Mouse (Mus musculus): Measurements from ENCODE around the gene Lats2. TPM values are rescaled to one million over a fixed set of nuclear protein-coding genes. Genes with fewer than 3 reads are reported as not detected.

Lats2 gene
- total RNA-seq, 1 experiment, result 9.1 TPM

- H3K27ac ChIP-seq (ENCODE audit: insufficient read depth, low read depth, low read length, poor library complexity, severe bottlenecking), result no peak overlapping the region
- TF ChIP-seq MAFK (IDR thresholded peaks at IDR 0.05; ENCODE audit: insufficient read depth, low read depth, low read length) (no peak), ZC3H11A (IDR thresholded peaks at IDR 0.05; ENCODE audit: borderline replicate concordance, low read depth, low read length) (no peak), CHD2 (IDR thresholded peaks at IDR 0.05; ENCODE audit: low read depth, low read length) (no peak), ZNF384 (IDR thresholded peaks at IDR 0.05; ENCODE audit: low read depth, low read length) (no peak), HCFC1 (IDR thresholded peaks at IDR 0.05; ENCODE audit: borderline replicate concordance, insufficient read depth, low read length) (no peak)
- in situ Hi-C loops (cut with MboI; ENCODE audit: low sequenced_read_pairs in 2 of 2, unreplicated experiment in 2 of 2), result no loop called here
- H3K9ac ChIP-seq (ENCODE audit: insufficient read depth, low read depth, low read length, poor library complexity, severe bottlenecking), result no peak overlapping the region
- DNase-seq (ENCODE audit: low read depth, low spot score), result no peak
- peaks cover 7 to 14% of the 10 kb centered on the region in 2 experiments for H3K4me1 ChIP-seq (ENCODE audit: control insufficient read depth in 2 of 2, insufficient read depth in 2 of 2, low read length in 2 of 2, poor library complexity in 1 of 2)
- no peak overlapping the region for H3K4me3 ChIP-seq (ENCODE audit: insufficient read depth in 1 of 2, low read depth in 1 of 2, low read length in 2 of 2, poor library complexity in 1 of 2, severe bottlenecking in 1 of 2)
- H3K36me3 ChIP-seq (ENCODE audit: control insufficient read depth, insufficient read depth, low read length, poor library complexity, severe bottlenecking), result no peaks in the 10 kb centered on the region
- H3K9me3 ChIP-seq (ENCODE audit: control insufficient read depth, insufficient read depth, low read depth, low read length), result no peaks in the 10 kb centered on the region
Observed at GRCm38 (mm10) chr14:57736141-57736540, 22.0 kb downstream of the Lats2 start.

- 0 out of 2 replicates have a peak overlapping the region, but pooled peaks have one; percentile 29 for H3K27ac ChIP-seq (ENCODE audit: insufficient read depth, low read depth, low read length, poor library complexity, severe bottlenecking)
- in situ Hi-C loops (cut with MboI; ENCODE audit: low sequenced_read_pairs in 2 of 2, unreplicated experiment in 2 of 2), result no loop called here
Observed at GRCm38 (mm10) chr14:57732668-57733293, 25.4 kb downstream of the Lats2 start.

GRCm38 (mm10) chr14:57730527-57730926, 27.7 kb downstream of the Lats2 start:
- no peak overlapping the region for H3K9ac ChIP-seq (ENCODE audit: insufficient read depth, low read depth, low read length, poor library complexity, severe bottlenecking)
- no peak overlapping the region for H3K4me3 ChIP-seq (ENCODE audit: insufficient read depth in 1 of 2, low read depth in 1 of 2, low read length in 2 of 2, poor library complexity in 1 of 2, severe bottlenecking in 1 of 2)
- no peak overlapping the region for H3K27ac ChIP-seq (ENCODE audit: insufficient read depth, low read depth, low read length, poor library complexity, severe bottlenecking)
- H3K4me1 ChIP-seq (ENCODE audit: control insufficient read depth in 2 of 2, insufficient read depth in 2 of 2, low read length in 2 of 2, poor library complexity in 1 of 2), result peaks cover 7 to 31% of the 10 kb centered on the region in 2 experiments
- TF ChIP-seq MAFK (IDR thresholded peaks at IDR 0.05; ENCODE audit: insufficient read depth, low read depth, low read length) (no peak), ZC3H11A (IDR thresholded peaks at IDR 0.05; ENCODE audit: borderline replicate concordance, low read depth, low read length) (no peak), CHD2 (IDR thresholded peaks at IDR 0.05; ENCODE audit: low read depth, low read length) (no peak), ZNF384 (IDR thresholded peaks at IDR 0.05; ENCODE audit: low read depth, low read length) (no peak), HCFC1 (IDR thresholded peaks at IDR 0.05; ENCODE audit: borderline replicate concordance, insufficient read depth, low read length) (no peak)
- H3K9me3 ChIP-seq (ENCODE audit: control insufficient read depth, insufficient read depth, low read depth, low read length), result no peaks in the 10 kb centered on the region
- no peak for DNase-seq (ENCODE audit: low read depth, low spot score)
- no peaks in the 10 kb centered on the region for H3K36me3 ChIP-seq (ENCODE audit: control insufficient read depth, insufficient read depth, low read length, poor library complexity, severe bottlenecking)
- in situ Hi-C loops (cut with MboI; ENCODE audit: low sequenced_read_pairs in 2 of 2, unreplicated experiment in 2 of 2), result no loop called here

More at GRCm38 (mm10) chr14:57732668-57733293, 25.4 kb downstream of the Lats2 start:
- H3K36me3 ChIP-seq (ENCODE audit: control insufficient read depth, insufficient read depth, low read length, poor library complexity, severe bottlenecking), result no peaks in the 10 kb centered on the region
- H3K4me3 ChIP-seq (ENCODE audit: insufficient read depth in 1 of 2, low read depth in 1 of 2, low read length in 2 of 2, poor library complexity in 1 of 2, severe bottlenecking in 1 of 2), result no peak overlapping the region
- H3K4me1 ChIP-seq (ENCODE audit: control insufficient read depth in 2 of 2, insufficient read depth in 2 of 2, low read length in 2 of 2, poor library complexity in 1 of 2), result peaks cover 7 to 31% of the 10 kb centered on the region in 2 experiments
- no peaks in the 10 kb centered on the region for H3K9me3 ChIP-seq (ENCODE audit: control insufficient read depth, insufficient read depth, low read depth, low read length)
- 0 out of 2 replicates have a peak, but pooled peaks have one; percentile 31 for TF ChIP-seq CHD2 (IDR thresholded peaks at IDR 0.05; ENCODE audit: low read depth, low read length)
- TF ChIP-seq HCFC1 (IDR thresholded peaks at IDR 0.05; ENCODE audit: borderline replicate concordance, insufficient read depth, low read length), result no peak
- no peak overlapping the region for H3K9ac ChIP-seq (ENCODE audit: insufficient read depth, low read depth, low read length, poor library complexity, severe bottlenecking)
- DNase-seq (ENCODE audit: low read depth, low spot score), result peak; percentile 72

GRCm38 (mm10) chr14:57729975-57730499, 28.2 kb downstream of the Lats2 start:
- Histone ChIP-seq H3K9ac (ENCODE audit: insufficient read depth, low read depth, low read length, poor library complexity, severe bottlenecking) (no peak overlapping the region), H3K4me3 (ENCODE audit: insufficient read depth in 1 of 2, low read depth in 1 of 2, low read length in 2 of 2, poor library complexity in 1 of 2, severe bottlenecking in 1 of 2) (no peak overlapping the region), H3K36me3 (ENCODE audit: control insufficient read depth, insufficient read depth, low read length, poor library complexity, severe bottlenecking) (no peaks in the 10 kb centered on the region), H3K9me3 (ENCODE audit: control insufficient read depth, insufficient read depth, low read depth, low read length) (no peaks in the 10 kb centered on the region), H3K27ac (ENCODE audit: insufficient read depth, low read depth, low read length, poor library complexity, severe bottlenecking) (no peak overlapping the region), H3K4me1 (ENCODE audit: control insufficient read depth in 2 of 2, insufficient read depth in 2 of 2, low read length in 2 of 2, poor library complexity in 1 of 2) (peaks cover 7 to 28% of the 10 kb centered on the region in 2 experiments)
- no peak for TF ChIP-seq HCFC1 (IDR thresholded peaks at IDR 0.05; ENCODE audit: borderline replicate concordance, insufficient read depth, low read length)
- no peak for TF ChIP-seq MAFK (IDR thresholded peaks at IDR 0.05; ENCODE audit: insufficient read depth, low read depth, low read length)
- TF ChIP-seq CHD2 (IDR thresholded peaks at IDR 0.05; ENCODE audit: low read depth, low read length), result no peak
- TF ChIP-seq ZNF384 (IDR thresholded peaks at IDR 0.05; ENCODE audit: low read depth, low read length), result no peak
- no peak for TF ChIP-seq ZC3H11A (IDR thresholded peaks at IDR 0.05; ENCODE audit: borderline replicate concordance, low read depth, low read length)
- no peak for DNase-seq (ENCODE audit: low read depth, low spot score)
- in situ Hi-C loops (cut with MboI; ENCODE audit: low sequenced_read_pairs in 2 of 2, unreplicated experiment in 2 of 2), result no loop called here
